Mouse (Mus musculus): ENCODE measurements at regions not wholly inside any gene's neighbourhood (a gene's known extent, or its start where the extent isn't known, plus 50 kb on each side); places are given as distances from the start of the nearest gene placed in this dataset.

DNA sequence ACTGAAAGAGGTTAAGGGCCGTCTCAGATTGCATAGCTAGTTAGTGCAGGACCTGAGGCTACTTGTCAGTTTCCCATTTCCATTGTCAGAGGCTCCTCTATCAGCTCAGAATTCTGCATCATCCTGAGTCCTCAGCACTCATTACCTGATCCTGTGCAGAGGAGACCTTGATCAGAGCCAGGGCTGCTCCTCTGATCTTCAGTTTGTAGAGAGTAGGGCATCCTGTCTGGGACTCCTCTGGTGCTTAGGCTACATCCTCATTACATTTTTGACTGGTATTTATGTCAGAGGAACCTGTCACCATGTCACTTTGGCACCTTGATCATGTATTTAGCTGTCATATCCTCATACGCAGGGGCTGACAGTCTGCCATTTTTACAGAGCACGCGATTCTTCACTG is 658.0 kb upstream of the Fam160b2 start:
- TF ChIP-seq CTCF (IDR thresholded peaks at IDR 0.05; ENCODE audit: low read depth): no peak
- no peak for TF ChIP-seq EP300 (IDR thresholded peaks at IDR 0.05; ENCODE audit: low read depth)
